Mouse (Mus musculus): ENCODE results near the gene 9030624G23Rik. TPM values are rescaled to one million over a fixed set of nuclear protein-coding genes. Genes with fewer than 3 reads are reported as not detected.

9030624G23Rik gene
- under 1 TPM; 0.43 to 0.64 TPM for polyA plus RNA-seq (2017; shearing (Covaris generic))

DNA sequence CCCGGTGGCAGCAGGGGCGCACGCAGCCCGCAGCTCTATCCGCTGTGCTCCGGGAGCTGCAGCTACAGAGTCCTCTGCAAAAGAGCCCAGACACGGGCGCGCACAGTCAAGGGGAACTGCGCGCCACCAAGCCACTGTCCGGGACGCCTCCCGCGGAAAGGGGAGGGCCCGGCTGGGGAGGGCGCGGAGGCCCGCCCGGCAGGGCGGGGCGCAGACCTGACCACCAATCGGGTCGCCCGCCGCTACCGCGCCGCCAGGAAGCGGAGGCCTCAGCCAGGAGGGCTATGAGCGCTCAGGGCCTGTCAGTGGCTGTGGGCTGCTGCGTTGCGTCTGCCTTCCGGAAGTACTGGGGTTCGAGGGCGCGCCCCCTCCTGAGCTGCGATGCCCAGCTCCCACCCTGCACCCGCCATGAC is at the start of gene 9030624G23Rik:
9030624G23Rik (minus strand) TSS at position 139 of the 413 bp plus-strand sequence.

